Mouse (Mus musculus) left cerebral cortex, postnatal 36 days (tissue): Measurements from ENCODE around the gene Galr3. TPM values are rescaled to one million over a fixed set of nuclear protein-coding genes. Genes with fewer than 3 reads are reported as not detected.
"Not testable (repeated sequence)": the region's sequence is repeated elsewhere in the genome, so short reads cannot be mapped to it uniquely, and the experiment has no call there.

ENCODE experiments used
- DNase-seq, 2 experiments: peaks; one replicate each; pipeline ENCODE4 v3.0.0; 2021 to 2022; ENCODE audit warnings: low spot score in 2 of 2, mixed read lengths in 1 of 2
- intact Hi-C: fragments of 180-260 bp; cut with DNase I; formaldehyde crosslinking; loops from one replicate; pipeline ENCODE4 v1.15.1; 2025
- total RNA-seq, 2 experiments: library from RNA; stranded (reverse); gene quantifications; 2 replicates each; pipeline ENCODE4 v1.2.3; 2021

Gene Galr3
- not detected for total RNA-seq

GRCm38 (mm10) chr15:79041585-79041984 lies at the start of gene Galr3:
TSS of gene Galr3 (plus strand) at chr15:79041885.
- intact Hi-C loops = no loop called here
- no peak for DNase-seq

GRCm38 (mm10) chr15:78992235-78992634 lies 49.5 kb upstream of the Galr3 start:
- intact Hi-C loops = no loop called here
- DNase-seq = no peak

DNA sequence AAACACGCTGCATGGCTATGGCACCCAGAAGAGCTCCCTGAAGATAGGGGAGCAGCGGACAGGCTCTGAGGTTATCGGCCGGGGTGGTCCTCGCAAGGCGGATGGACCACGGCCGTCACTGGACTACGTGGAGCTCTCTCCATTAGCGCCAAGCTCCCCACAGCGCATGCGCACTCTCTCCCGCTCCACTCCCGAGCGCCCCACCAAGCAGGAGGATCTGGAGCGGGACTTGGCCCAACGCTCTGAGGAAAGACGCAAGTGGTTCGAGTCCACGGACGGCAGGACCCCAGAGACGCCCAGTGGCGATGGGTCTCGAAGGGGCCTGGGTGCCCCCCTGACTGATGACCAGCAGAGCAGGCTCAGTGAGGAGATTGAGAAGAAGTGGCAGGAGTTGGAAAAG lies 48.8 kb upstream of the Galr3 start:
- intact Hi-C loops = no loop called here
- DNase-seq = no peak

DNA sequence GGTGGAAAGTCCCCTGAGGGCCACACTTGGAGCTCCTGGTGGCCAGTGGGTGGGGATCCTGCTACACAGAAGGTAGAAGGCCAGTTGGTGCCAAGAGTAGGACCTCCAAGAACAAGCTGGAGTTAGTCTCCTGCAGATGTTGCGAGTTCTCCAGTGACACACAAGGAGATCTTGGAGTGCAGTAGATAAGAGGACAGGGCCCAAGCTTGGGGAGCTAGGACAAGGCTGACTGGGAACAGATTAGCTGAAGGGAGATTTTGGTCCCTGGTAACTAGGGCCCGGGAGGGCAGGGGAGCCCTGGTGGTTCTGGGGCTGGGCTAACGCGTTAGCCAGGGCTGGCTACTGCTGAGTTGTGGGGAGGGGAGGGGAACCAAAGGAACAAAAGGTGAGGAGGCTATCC lies 45.8 kb upstream of the Galr3 start:
- DNase-seq = no peak
- intact Hi-C loops = no loop called here

GRCm38 (mm10) chr15:78996663-78997062 lies 45.0 kb upstream of the Galr3 start:
- intact Hi-C loops = no loop called here
- DNase-seq = no peak

- intact Hi-C loops = no loop called here
- no peak for DNase-seq
Measured at GRCm38 (mm10) chr15:78998348-78998747, 43.3 kb upstream of the Galr3 start.

DNA sequence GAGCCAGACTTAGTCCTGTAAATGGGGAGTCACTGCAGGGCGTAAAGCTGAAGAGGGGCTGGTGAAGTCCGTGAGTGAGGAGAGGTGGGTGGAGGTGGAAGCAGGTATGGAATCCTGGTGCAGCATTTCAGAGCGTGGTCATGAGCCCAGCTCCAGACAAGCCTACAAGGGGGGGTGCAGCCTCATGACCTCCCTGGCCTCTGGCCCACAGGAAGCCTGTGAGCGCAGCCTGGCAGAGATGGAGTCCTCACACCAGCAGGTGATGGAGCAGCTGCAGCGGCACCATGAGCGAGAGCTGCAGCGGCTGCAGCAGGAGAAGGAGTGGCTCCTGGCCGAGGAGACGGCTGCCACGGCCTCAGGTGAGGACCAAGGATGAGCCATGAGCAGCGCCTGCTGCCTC lies 42.1 kb upstream of the Galr3 start:
- intact Hi-C loops = no loop called here
- DNase-seq = no peak

DNA sequence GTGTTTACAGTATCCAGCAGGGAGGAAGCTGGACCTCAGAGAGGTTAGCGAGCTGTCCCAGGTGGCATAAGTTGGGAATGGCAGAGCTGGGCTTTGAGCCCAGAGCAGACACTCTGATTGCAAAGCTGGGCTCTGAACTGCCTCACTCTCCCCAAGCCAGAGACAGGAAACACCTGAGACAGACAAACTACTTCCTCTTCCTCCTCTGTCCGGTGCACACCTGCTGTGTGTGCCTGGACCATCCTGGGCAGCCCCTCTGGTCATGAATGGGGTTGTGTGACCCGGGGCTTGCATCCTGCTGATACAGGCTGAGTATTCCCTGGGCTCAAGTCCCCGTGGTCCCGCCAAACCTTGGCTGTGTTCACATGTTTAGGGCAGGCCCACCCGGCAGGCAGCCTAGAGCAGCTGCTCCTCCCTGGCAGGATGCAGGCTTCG lies 41.3 kb upstream of the Galr3 start:
- no peak for DNase-seq
- intact Hi-C loops = no loop called here

DNA sequence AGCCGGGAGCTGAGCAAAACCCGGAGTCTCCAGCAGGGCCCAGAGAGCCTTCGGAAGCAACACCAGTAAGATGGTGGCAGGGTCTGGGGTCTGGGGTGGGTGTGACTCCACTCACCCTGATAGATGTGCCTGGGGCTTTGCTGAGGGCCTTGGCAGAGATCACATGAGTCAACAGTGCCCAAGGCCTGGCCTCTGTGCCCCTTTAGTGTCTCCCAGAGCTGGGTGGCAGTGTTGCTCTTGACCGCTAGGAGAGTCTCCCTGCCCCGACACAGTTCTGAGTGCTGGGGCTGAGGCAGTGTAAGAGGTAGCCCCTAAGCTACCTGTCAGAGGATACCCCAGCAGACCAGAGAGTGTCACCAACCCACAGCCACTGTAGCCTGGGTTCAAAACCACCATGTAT lies 40.1 kb upstream of the Galr3 start:
- intact Hi-C loops = no loop called here
- DNase-seq = no peak

DNA sequence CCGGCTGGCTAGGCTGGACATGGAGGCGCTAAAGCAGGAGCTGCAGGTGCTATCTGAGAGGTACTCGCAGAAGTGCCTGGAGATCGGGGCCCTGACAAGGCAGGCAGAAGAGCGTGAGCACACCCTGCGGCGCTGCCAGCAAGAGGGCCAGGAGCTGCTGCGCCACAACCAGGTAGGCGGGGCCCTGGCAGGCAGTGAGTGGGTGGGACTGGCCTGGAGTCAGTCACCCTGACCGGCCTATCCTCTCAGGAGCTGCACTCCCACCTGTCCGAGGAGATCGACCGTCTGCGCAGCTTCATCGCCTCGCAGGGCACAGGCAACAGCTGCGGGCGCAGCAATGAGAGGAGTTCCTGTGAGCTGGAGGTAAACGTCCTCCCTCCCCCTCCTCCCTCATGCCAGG lies 39.6 kb upstream of the Galr3 start:
- DNase-seq = no peak
- intact Hi-C loops = no loop called here

- intact Hi-C loops = no loop called here
- no peak for DNase-seq
Measured at GRCm38 (mm10) chr15:79003079-79003478, 38.6 kb upstream of the Galr3 start.

- intact Hi-C loops = no loop called here
Measured at GRCm38 (mm10) chr15:79005581-79005980, 36.1 kb upstream of the Galr3 start.

DNA sequence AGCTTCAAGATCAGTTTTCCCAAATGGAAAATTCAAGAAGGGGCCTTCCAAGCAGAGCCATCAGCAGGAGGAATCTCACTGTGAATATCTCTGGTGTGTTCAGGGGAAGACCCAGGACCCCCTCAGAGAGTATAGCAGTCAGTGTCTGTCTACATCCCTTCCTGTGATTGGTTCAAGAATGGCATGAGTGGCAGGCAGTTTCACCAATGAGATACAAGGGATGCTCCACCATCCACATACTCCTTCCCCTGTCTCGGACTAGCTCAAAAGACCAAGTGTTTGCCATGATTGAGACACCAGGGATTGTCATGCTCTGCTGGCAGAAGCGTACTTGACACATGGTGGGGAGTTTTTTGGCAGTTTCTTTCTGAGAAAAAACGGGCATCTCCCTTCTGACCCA lies 35.0 kb upstream of the Galr3 start:
- intact Hi-C loops = no loop called here
- DNase-seq = no peak

More at GRCm38 (mm10) chr15:79005581-79005980, 36.1 kb upstream of the Galr3 start:
- DNase-seq = no peak

- no peak for DNase-seq
- intact Hi-C loops = no loop called here
Measured at GRCm38 (mm10) chr15:79007059-79007458, 34.6 kb upstream of the Galr3 start.

- intact Hi-C loops, DNase-seq: not testable (repeated sequence)
Measured at GRCm38 (mm10) chr15:79007836-79008235, 33.8 kb upstream of the Galr3 start.

- no peak for DNase-seq
- intact Hi-C loops = no loop called here
Measured at GRCm38 (mm10) chr15:79009734-79010133, 32.0 kb upstream of the Galr3 start.

GRCm38 (mm10) chr15:79011550-79011949 lies 30.1 kb upstream of the Galr3 start:
- DNase-seq = no peak
- intact Hi-C loops = no loop called here

DNA sequence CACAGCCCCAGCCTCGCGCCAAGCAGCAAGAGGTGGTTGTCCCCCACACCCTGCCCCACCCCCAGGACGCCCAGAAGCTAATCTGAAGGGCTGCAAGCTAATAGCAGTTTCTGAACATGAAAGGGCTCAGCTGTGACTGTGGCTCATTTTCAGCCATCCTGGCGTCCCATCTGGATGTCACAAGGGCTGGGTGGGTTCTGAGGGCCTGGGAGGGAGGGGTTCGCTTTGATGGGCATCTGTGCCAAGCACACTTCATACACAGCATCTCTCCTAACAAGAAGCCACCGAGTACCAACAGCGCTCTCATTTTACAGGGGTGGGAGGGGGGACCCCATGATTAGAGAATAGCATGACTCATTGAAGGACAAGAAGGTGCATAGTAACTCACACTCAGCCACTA lies 28.3 kb upstream of the Galr3 start:
- DNase-seq = no peak
- intact Hi-C loops = no loop called here

- intact Hi-C loops = no loop called here
- DNase-seq = no peak
Measured at GRCm38 (mm10) chr15:79018191-79018590, 23.5 kb upstream of the Galr3 start.

GRCm38 (mm10) chr15:79018886-79019285 lies 22.8 kb upstream of the Galr3 start:
- DNase-seq = no peak
- intact Hi-C loops = no loop called here

- no peak for DNase-seq
- intact Hi-C loops = no loop called here
Measured at GRCm38 (mm10) chr15:79022671-79023230, 18.9 kb upstream of the Galr3 start.

DNA sequence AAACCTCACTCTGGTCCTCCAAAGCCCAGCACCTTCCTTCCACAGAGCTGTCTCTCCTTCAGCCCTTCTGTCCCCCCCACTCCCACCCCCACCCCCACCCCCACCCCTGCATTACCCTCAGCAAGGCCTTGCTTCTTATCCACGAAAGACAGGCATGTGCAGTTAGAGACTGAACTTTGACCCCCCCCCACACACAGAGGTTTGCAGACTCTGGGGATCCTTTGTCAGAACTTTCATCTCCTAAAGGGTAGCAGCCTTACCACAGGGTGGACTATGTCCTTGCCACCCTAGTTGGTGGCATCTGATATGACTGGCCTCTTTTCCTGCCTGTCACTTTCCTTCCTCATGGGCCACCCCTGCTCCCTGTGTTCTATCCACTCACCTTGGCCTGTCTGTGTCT lies 18.3 kb upstream of the Galr3 start:
- no peak for DNase-seq
- intact Hi-C loops = no loop called here
